Mouse (Mus musculus): ENCODE data around the gene Dedd2.
"Not testable (repeated sequence)": the region's sequence is repeated elsewhere in the genome, so short reads cannot be mapped to it uniquely, and the experiment has no call there.

- TF ChIP-seq CTCF (IDR thresholded peaks at IDR 0.05; ENCODE audit: borderline replicate concordance, insufficient read depth, low read depth, low read length); POLR2A (IDR thresholded peaks at IDR 0.05; ENCODE audit: borderline replicate concordance, insufficient read depth, low read length): not testable (repeated sequence)
Observed at GRCm38 (mm10) chr7:25265743-25266142, 45.3 kb upstream of the Dedd2 start.

All from cerebellum, adult 2 months (tissue).